Mouse (Mus musculus) liver, adult 10 weeks (tissue): ENCODE results near the gene Ldb1. TPM values are rescaled to one million over a fixed set of nuclear protein-coding genes. Genes with fewer than 3 reads are reported as not detected.

Source experiments
- polyA plus RNA-seq: library from polyadenylated mRNA; stranded (reverse); fragments of 350-450 nt; fragmentation: Illumina TruSeq; extraction: RNeasy Lipid Tissue Mini Kit (QIAGEN cat#74804); gene quantifications from one replicate; pipeline ENCODE4 v1.2.3, GENCODE M21; 2014; ENCODE audit warnings: low read depth, low replicate concordance

Ldb1 gene
- 7.0 TPM for polyA plus RNA-seq

DNA sequence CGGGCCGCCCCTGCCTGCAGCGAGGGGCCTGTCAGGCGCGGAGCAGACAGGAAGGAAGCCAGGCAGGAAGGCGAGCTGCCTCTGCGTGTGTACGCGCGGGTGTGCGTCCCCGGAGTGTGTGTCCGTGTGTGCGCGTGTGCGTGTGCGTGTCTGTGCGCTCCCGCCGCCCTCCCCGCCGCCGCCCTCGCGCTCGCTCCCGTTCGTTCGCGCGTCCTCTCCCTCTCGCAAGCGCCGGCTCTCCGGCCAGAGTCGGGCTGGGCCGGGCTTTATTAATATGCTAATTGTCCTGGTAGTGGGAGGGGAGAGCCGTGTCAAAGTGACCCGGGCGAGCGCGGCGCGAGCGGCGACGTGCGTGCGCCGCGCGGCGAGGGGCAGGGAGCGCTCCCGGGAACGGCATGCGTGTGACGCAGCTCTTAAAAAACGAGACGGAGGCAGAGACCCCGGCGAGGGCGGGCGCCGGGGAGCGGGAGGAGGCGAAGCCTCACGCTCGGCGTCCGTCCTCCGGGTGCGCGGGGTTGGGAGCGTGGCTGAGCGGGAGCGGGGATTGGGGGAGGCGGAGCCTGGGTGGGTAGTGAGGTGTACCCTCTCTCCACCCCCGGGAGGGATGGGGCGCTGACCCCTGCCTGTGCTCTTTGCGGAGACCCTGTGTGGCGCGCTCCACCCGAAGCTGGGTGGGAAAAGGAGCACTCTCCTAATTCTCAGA lies at the start of gene Ldb1:
Gene Ldb1, minus strand, starts transcription at position 222 of the 703 bp plus-strand sequence.

DNA sequence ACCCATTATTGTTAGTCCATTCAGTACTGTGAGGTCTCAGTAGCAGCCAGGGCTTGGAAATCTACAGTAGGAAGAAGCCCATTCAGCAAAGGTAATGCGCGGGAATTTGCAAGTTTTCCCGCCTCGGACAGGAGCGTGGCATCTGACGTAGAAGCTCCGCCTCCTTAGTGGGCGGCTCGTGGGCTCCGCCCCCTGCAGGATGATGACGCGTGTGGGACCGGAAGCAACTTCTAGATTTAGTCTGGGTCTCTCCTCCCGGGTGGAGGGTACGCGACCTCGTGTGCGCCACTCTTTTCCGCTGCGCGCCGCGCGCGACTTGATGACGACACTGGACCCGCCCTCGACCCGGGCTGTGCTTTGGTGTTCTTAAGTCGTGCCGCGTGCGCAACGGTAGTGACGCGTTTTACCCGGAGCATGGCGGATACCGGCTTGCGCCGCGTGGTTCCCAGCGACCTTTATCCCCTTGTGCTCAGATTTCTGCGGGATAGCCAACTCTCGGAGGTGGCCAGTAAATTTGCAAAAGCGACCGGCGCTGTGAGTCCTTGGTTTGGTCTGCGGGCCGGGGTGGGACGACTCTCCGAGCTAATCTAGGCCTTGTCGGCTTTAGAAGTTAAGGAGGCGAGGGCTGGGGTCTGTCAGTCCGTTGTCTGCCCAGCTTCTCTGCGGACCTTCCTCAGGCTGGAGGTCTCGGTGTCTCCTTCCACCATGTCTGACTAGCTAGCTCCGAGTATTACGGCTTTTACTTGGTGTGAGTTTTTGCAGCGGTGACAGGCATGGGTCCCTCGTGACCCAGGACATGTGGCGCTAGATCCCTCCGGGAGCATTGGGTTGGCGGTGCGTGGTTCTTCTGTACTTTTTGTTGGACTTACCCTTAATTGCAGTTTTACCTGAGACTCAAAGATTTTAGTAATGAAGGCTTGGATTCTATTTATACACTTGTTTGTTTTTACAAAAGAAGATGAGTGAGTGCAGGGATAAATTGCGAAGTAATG lies 30.9 kb upstream of the Ldb1 start, which contains the start of gene Nolc1:
Gene Nolc1, plus strand, starts transcription at position 248 of the 992 bp plus-strand sequence.

DNA sequence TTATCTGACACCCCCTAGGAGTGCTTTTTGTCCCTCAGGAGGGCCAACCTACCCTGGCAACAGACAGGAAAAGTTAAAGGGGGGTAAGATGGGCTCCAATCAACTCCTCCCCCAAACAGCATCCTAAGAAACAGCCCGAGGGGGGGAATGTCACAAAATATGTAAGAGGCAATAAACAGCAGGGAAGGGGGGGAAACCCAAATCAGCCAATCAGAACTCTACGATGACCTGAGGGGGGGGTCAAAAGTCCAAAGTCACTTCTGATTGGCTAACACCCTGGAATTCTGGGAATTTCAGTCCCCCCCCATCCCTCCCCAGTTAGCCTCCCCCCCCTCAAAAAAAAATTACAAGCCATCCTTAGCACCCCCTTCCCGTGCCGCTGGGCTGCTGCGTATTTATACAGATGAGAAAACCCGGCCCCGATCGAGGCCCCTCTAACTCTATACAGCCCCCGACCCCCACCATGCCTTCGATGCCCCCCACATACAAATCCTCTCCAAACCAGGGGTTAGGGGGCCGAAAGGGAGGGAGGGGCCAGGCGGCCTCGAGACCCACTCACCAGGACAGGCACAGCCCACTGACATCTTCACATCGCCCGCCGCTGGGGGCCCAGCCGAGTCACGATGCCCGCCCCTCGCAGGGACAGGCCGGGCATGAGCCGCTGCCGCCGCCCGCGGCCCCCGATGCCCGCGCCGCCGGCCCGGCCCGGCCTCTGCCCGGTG lies 582 bp downstream of the Ldb1 start, which contains the start of gene Pprc1:
Gene Pprc1, plus strand, starts transcription at position 616 of the 722 bp plus-strand sequence.

DNA sequence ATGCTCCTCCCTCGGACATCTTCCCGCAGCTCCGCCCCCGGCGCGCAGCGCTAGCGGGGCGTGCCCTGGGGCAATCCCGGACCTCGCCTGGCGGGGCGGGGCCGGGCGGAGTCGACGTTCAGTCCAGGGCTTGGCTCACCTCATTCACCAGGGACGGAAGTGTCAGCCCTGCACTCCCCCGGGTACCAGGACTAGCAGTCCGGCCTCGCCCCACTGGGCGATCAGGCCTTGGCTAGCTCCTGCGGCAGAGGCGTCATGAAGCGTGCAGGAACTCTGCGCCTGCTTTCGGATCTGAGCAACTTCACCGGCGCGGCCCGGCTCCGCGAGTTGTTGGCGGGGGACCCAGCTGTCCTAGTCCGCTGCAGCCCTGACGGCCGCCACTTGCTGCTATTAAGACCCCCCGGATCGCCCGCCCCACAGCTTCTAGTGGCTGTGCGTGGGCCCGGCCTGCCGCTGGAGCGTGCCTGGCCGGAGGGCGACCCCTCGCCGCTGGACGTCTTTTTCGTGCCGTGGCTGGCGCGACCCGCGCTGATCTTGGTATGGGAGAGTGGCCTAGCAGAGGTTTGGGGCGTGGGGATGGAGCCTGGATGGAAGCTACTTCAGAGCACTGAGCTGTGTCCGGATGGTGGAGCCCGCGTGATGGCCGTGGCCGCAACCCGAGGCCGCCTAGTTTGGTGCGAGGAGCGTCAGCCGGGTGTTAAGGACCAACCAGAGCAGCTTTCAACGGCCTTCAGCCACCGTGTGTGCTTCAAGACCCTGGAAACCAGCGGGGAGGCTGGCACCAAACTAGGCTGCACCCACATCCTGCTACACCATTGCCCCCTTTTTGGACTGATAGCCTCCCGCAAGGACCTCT lies 41.4 kb downstream of the Ldb1 start, which contains the start of gene Hps6:
Gene Hps6, plus strand, starts transcription at position 138 of the 856 bp plus-strand sequence.

DNA sequence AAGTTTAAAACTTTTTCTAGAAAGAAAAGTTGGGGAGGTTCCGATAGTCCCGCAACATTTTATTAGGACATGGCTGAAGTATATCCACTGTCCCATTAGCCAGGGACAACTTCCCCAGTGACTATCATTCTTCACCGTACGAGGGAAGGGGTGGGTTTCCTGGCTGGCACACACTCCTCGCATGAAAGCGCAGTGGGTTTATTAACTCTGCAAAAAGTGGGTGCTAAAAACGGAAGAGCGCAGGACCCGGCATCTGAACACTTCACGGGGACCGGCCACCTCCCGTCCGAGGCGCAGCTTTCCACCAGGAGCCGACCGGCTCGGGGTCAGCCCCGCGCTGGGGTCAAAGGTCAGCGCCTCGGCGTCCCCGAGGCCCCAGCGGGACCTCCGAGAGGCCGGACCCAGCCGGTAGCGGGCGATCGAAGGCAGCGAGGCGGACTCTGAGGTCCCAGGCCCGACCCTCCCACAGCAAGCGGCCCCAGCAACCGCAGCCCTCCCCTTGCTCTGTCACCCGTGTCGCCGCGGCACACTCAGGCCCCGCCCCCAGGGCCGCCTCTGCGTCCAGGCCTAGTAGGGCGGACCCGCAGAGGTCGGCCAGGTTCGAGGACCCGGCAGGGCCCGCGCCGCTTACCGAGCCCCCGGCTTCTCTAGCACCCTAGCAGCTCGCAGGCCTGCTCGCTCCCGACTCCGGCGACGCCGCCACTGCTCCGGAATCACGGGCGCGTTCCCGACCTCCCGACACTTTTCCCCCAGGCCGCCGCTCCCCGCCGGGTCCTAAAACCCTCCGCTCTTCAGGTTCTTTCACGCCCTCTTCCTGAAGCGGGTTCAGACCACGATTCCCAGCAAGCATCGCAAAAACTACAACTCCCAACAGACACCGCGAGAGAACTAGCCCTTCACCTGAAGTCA lies 47.0 kb downstream of the Ldb1 start, which contains the start of gene Armh3:
Gene Armh3, minus strand, starts transcription at position 704 of the 909 bp plus-strand sequence.

Other genes with a start within 250 kb of the Ldb1 start
- not detected for gene Kcnip2, start 229.2 kb downstream of the Ldb1 start, polyA plus RNA-seq
- 7.2 TPM for gene Armh3, start 46.7 kb downstream of the Ldb1 start, polyA plus RNA-seq
- not detected for gene Hps6, start 41.7 kb downstream of the Ldb1 start, polyA plus RNA-seq
- 5.0 TPM for gene Pprc1, start 328 bp downstream of the Ldb1 start, polyA plus RNA-seq
- 5.4 TPM for gene Nolc1, start 30.6 kb upstream of the Ldb1 start, polyA plus RNA-seq
- 19.7 TPM for gene Elovl3, start 86.7 kb upstream of the Ldb1 start, polyA plus RNA-seq
- not detected for gene Pitx3, start 103.1 kb upstream of the Ldb1 start, polyA plus RNA-seq
- 7.9 TPM for gene Gbf1, start 107.3 kb upstream of the Ldb1 start, polyA plus RNA-seq